Mouse (Mus musculus) ovary, postnatal 14 days (tissue): ENCODE measurements around the gene Maff.

Experiments used
- DNase-seq: peaks from one replicate; pipeline ENCODE4 v3.0.0; 2022; ENCODE audit warnings: low spot score

Gene Maff

DNA sequence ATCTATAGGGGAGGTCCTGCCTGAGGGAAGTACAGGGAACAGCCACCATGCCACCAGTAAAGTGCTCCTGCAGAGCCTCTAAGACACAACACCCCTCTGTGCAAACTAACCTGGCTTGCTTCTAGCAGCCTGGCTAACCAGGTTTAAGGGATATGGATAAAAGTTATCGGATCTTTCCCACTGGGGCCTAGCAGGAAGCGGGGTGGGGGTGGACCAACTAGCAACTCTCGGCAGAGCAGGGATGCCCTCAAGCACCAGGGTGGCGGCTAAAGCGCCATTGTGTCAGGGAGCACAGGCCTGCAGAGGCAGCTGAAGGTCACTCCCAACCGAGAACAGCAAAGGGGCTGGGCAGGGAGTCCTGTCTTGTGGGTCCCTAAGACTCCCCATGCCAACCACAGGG lies 17.7 kb downstream of the Maff start:
- no peak for DNase-seq

DNA sequence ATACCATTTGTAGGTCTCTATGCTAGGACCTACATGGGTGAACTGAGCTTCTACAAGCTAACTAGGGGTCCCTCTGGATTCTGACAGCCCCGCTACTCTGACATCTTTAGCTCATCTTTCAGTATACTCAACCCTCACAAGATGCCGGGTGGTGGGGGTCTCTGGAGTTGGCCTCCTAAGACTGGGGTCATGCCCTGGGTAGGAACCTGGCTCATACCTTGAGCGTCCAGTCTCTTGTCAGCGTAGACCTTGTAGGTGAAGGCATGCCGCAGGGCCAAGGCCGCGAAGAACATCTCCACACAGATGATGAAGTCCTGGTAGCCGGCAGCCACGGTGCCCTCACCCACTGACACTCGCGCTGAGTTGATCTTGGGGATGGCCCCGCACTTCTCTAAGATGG lies 18.6 kb downstream of the Maff start:
- no peak for DNase-seq

DNA sequence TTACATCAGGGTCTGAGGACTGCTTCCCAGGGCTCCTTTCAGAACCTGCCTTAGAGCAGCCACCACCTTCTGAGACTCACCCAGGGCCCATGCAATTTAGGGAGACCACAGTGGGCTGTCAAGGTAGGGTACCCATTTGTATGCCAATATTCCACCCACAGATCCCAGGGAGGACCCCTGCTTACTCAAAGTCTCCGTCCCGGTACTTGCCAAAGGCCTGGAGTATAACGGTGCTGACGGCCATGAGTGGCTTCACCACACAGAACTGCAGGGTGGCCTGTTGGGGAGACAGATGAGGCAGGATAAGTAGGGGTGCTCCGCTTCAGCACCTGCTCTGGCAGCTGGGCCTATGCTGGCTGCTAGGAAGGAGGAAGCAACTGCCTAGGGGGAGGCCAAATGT lies 20.0 kb downstream of the Maff start:
- no peak for DNase-seq

DNA sequence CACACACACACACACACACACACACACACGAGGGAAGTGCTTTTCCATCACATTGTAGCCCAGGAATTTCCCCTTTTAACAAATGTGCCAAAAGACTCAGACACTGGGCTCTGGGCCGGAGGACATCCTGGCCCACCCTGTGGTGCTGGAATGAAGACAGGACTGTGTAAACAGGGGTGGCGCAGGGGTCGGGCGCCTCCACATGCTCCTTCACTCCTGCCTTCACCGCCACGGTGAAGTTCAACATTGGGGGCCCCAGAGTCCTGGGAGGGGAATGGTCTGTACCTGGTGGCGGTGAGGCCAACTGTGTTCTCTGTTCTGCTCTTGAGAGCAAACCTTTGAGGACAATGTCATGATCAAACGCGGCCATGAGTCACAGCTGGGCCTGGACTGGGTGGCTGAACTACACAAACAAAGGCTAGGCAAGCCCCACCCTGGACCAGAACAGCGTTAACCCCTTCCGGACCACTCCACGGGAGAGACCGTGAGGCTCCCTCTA lies 21.9 kb downstream of the Maff start:
- no peak for DNase-seq

DNA sequence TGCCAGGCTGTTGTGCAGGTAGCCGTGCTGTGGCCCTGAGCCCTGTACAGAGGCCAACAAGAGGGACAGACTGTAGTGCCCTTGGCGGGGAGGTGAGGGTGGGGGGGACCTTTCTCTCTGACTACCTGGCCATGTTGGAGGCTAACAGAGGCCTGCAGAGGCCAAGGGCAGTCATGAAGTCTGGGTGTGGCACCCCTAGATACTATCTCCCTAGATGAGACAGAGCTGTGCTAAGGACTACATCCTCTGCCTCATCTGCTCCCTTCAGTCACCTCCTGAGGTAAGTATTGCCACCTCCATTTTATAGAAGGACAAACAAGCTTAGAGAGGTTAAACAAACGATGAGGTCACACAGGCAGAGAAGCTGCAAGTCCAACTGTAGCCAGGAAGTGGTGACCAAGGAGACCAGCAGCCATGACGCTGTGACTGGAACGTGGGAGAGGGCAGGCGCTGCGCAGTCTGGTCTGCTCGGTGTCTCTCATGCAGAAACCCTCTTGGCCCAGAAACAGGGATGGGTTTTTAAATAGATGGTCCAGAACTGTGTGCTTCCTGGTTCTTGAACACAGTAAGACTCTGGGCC lies 22.5 kb downstream of the Maff start:
- no peak for DNase-seq

DNA sequence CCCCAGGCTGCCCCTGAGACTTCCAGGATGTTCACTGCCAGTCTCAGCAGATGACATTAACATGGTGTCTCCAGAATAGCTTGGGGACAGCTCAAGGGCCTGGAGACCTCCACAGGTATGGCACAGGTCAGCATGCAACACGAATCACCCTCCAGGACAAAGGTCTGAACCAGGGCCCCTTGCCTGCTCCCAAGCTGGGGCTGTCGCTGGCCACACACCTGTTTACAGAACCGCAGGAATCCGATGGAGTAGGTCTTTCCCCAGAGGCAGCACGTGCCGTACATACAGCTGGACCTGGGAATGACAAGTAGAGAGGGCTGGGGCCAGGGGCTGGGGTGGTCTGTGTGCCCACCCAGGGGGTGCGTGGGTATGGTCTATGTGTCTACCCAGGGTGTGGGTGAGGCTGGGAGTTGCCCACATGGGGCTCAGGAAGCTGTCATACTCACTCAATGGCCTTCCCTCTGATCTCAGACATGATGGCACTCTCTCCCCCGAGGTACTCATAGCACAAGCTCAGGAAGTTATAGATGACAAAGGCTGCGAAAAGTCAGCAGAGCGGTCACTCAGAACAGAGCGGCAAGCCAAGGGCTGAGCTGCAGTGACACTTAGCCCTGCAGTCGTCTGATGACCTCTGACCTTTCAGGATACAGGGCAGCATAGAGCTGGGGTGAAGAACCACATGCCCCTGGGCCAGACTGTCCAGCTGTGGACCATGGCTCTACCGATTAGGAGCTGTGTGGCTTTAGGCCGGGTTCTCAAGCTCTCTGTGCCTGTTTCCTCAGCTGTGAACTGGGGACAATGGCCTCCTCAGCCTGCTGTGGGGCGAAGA lies 23.2 kb downstream of the Maff start:
- no peak for DNase-seq

DNA sequence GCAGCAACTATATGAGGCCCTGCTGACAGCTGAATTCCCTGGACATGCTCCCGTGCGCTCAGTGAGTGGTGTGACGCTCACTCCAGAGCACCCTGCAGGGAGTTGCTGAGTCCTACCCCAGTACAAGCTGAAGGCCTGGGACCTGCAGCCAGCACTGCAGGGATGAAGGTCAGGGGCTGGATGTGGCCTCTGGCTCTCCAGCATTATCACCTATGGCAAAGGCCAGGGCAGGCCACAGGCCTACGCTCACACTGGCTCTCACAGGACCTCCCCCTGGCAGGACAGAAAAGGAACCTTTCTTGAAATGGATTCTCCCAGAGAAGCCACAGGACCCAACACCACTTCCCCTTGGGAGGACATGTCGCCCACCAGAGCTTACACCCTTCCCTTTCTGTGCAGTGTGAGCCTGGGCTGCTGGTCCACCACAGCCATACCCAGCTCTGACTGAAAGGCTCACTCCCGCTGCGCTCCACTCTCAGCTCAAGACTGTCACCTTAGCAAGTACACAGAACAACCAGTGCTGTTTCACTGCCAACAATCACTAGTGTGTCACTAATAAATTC lies 23.9 kb downstream of the Maff start:
- no peak for DNase-seq

DNA sequence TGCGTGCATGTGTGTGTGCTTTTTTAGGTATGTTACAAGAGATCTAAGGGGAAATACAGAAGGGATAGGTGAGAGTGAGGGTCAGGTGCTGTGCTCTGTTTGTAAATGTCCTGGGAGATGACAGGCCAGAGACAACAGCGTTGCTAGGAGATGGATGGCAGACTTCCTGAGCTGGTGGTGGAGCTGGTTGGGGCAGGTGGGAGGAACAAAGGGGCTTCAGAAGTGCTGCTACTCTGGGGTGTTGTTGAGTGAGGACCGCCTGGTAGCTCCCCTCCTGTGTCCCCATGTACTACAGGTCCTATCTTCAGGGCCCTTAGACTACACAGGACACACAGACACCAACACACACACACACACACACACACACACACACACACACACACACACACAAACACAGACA lies 28.3 kb downstream of the Maff start:
- no peak for DNase-seq

DNA sequence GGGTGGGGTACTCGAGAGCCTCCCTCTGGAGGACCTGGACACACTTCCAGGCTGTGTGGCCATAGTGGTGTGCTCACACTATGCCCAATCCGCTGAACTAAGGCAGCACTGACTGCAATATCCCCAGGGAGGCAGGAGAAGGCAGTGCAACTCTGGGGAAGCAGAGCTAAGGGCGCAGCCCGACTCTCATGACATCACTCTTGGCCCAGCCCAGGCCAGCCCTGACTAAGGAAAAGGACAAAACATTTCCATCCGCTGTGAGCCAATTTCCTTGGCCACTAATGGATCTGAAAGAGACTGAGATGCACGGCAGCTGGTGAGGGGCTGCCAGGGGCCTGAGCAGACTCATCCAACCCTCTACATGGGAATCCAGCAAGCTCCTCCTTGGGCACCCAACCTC lies 31.3 kb downstream of the Maff start:
- DNase-seq: peak; percentile 52

DNA sequence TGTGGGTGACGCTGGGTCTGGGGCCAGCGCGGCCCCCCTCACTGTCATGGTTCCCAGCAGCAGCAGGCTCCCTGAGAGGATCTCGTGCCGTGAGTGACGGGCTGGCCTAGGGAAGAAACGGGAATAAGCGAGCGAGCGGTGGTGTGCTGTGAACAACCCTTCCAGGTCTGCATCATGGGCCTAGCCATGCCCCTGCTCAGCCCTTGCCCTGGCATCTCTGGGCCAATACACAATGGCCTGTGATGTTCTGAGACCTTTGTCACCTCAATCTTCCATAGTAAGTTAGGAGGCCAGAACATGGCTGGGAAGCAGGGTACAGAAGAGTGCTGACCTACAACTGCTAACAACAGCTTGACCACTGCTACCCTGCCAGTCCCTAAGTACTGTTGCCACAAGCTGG lies 32.2 kb downstream of the Maff start:
- DNase-seq: no peak

DNA sequence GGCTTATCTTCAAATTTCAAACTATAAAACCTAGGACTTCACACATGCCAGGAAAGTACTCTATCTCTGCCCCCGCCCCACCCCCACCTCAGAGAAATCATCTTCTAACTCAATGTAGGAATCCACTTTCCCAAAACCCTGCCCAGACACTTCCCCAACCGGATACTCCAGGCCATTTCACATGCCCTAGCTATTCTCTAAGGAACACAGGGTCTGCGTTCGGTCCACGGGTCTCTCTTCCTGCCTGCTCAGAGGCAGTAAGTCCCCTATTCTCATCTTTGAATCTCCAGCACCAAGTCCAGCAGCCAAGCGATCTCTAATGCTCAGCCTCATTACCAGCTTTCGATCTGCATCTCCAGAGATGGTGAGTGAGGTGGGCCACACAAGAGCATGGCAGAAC lies 33.2 kb downstream of the Maff start:
- DNase-seq: no peak

DNA sequence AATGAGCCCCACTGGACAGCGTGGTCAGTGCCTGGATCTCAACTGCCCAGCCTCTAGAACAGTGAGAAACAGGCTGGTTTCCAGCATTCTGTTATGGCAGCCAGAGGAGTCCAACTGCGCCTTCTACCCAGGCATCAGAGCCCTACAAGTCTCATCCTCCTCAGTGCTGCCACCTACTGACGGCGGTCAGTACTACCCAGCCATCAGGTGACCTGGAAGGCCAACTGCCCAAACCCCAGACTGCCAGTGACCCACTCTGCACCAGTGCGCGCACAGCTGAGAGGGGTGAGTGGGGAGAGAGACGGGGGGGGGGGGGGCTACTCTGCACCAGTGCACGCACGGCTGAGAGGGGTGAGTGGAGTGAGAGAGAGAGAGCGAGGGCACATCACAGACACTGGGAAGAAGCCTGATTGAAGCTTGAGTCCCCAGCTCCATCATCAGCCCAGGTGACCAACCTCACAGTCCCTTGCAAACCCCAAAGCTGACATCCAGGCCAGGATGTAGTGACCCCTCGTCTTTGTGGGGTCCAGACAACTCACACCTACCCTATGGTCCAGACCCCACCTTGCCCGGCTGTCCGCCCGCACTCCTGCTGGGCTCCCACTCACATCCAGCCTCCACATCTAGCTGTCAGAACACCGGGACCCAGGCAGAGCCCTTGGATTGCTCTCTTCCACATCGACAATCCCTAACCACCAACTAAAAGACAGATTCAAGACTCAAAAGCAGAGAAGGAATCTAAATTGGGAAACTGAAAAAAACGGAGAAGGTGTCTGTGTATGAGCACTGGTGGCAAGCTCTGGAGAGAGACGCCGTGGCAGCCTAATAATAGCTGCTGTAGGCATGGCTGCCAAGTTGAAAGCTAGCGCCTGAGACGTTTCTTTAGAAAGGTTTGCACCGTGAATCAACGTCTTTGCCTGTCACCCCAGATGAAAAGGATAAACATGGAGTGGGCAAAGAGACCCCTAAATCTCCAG lies 34.3 kb downstream of the Maff start:
- DNase-seq: peak; percentile 72

DNA sequence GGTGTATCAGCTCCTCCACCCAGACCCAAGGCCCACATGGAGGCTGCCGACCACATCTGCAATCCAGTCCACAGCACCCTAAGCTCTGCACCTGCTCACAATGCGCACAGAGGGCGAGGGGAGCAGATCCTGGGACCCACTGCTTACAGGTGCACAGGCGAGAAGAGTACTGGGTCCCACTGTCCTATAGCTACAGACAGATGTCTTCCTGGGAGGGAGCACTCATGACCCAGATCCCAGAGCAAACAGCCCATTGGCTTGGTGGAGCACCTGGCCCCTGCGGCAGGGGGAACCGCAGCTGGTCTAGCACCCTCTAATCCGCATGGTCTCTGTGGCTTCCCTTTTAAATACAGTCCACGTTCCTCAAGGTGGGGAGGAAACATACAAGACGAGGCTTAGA lies 35.2 kb downstream of the Maff start:
- no peak for DNase-seq

DNA sequence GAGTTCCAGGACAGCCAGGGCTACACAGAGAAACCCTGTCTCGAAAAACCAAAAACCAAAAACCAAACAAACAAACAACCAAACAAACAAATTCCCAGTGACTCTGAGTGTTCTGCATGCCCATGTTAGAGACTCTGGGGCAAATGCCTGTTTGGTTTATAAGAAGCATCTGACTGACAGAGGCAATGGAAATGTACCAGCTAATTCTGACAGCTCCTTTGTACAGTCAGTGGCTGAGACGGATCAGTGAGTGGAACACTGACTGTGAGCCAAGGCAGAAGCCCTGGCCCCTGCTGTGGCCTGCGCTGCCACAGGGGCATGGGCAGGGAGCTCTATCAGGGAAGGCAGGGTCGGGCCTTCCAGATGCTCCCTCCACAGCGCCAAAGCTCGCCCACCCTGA lies 40.7 kb downstream of the Maff start:
- DNase-seq: no peak

DNA sequence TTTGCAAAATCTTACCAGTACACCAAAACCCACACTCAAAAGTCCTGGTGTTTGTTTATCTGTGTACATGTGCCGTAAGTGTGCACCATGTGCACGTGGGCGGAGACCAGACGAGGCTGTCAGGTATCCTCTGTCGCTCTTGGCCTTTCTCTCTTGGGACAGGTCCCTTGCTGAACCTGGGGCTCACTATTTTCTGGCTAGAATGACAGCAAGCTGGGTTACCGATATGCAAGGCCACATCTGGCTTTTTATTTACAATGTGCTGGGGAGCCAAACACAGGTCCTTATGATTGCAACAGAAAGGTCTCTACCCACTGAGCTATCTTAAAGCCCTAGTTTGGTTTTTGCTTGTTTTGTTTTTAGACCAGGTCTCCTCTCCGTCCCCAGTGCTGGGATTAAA lies 41.2 kb downstream of the Maff start:
- DNase-seq: no peak

DNA sequence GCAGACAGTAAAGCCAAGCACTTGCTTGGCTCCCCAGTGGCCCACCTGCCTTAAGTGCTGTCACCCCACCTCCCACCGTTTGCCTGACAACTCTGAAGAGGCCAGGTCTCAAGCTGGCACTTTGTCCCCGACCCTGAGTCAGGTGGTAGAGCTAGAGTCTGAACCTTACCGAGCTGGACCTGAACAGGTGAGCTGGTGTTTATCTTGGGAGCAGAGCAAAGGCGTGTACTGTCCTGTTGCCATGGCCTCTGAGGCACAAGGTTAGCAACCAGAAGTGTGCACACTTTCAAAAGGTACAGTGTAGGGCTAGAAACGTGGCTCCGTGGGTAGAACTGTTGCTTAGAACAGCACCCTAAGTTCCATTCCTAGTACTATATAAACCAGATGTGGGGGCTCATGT lies 41.8 kb downstream of the Maff start:
- no peak for DNase-seq

DNA sequence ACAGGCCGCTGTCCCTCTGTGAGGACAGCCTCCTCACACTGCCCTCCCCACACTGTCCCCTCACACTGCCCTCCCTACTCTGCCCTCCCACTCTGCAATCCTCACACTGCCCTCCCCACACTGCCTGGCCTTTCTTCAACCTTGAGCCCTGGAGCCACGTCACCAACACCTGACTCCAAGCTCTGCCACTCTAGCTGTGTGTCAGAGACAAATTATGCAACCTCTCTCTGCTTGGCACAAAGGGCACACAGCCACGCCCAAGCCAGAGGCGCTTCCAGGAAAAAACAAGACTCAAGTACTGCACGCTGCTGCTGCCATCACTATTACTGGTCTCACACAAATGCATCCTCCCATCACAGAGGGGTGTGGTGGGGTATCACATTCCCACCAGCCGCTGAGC lies 44.0 kb downstream of the Maff start:
- DNase-seq: no peak

DNA sequence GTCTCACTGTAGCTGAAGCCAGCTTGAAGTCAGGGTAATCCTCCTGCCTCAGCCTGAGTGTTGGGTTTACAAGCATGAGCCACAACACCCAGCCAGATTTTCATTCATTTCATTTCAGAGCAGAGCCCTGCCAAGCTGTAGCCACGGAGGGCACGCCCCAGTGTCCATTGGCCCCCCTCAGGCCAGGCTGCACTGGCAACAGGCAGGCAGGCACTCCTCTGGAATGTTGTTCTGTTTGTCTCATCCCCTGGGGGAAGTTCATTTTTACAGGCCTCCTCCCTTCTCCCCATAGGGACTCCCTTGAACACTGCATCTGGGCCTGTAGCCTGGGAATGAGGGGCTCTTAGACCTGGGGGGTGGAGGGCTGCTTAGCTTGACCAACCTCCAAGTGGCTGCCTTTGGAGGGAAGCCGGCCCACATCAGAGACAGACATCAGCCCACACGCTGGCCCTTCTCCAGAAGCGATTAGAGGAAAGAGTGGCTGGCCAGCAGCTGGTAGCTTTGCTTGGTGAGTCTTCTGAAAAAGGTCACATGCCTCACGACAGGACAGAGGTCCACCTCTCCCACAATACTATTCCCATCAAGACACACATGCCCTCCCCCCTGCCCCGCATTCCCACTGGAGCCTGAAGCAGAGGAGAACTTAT lies 45.1 kb downstream of the Maff start:
- peak; percentile 58 for DNase-seq

DNA sequence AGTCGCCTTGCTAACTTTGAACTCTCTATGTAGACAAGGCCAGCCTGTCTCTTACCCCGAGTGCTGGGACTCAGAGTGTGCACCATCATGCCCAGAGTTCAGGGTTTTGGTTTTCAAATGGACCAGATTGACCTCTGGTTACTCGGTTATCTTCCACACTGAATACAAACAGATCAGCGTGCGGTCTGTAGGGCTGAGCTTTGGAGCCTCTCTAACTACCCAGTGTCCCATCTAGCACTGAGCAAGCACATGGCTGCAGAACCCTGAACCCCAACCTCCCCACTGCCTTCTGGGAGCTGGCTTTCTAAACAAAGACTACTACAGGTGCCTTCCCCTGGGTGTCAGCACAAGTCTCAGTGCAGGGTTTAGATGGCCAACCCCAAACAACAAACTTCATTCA lies 46.1 kb downstream of the Maff start:
- no peak for DNase-seq

DNA sequence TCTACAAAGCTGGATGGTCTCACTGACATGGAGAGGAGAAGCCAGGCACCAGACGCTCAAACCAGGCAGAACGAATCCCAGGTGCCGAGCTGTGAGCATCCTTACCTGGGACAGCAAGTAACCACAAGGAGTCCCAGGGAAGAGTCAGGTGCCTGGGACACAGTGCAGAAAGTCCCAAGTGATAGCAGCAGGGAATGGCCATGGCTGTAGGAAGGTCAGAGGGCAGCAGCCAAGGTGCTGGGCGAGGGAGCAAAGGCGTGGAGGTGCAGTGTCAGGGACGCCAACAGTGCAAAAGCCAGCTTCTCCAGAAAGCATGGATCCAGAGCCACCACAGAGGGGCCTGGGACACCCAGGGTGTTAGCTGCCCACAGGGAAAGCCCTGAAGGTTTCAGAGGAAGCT lies 46.7 kb downstream of the Maff start:
- no peak for DNase-seq

DNA sequence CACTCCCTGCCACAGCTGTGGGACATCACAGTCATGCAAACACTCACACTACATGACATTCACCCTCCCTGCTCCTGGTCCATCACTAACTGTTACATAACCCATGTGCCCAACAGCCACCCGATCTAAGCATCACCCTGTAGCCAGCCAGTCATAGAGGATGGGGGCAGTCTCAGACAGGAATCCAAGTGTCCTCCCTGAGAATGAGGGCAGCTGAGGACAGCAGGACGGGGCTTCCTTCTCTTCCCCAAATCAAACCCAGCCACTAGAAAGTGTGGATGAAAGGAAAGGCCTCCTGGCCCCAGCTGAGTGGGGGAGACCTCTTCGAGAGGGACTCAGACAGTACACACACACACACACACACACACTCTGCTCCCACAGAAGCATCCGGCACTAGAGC lies 48.4 kb downstream of the Maff start:
- DNase-seq: no peak

DNA sequence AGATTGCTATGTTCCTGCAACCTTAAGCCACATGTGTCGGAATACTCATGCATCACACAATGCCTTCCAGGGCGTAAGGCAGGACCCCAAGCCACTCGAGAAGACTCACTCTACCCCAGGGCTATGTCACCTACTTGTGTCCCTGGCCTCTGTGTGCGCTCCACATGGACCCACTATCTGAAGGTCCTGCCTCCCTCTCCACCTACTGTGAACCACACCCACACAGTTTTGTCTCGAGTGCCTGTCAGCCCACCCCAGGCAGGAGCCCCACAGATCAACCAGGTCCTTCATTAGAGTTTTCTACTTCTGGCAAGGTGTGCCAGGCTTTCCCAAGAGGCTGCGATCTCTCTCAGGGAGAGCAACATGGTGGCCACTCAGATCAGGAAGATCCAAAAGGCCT lies 48.9 kb downstream of the Maff start:
- no peak for DNase-seq
